Mouse (Mus musculus): ENCODE measurements around the gene Lrrfip2. TPM values are rescaled to one million over a fixed set of nuclear protein-coding genes. Genes with fewer than 3 reads are reported as not detected.

Lrrfip2 gene
- polyA plus RNA-seq, 1 experiment from 2014 or later: 41.9 TPM

DNA sequence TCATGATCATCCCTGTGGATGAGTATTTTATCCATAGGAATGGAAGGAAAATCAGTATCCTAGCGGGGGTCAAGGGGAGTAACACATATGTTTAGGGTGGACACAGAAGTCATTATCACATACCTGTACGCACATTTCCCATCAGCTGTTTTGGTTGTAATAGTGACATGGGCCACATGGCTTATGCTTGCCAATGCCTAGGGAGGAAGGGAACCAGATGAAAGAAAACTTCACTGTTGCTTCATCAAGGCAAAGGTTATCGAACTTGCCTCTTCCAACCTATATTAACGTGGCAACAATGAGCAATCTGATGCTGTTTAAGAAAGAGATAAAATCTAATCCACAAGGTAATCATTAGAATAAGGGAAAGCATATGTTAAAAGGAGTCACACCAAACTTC is 144.0 kb downstream of the Lrrfip2 start:
- Histone ChIP-seq H3K4me2 (replicated peaks) (no peak overlapping the region), H3K9me3 (replicated peaks) (no peaks in the 10 kb centered on the region), H3K27me3 (no peaks in the 10 kb centered on the region), H3K9ac (no peak overlapping the region), H3K36me3 (peaks cover 69% of the 10 kb centered on the region), H3K27ac (replicated peaks) (no peak overlapping the region), H3K4me1 (no peaks in the 10 kb centered on the region), H3K4me3 (replicated peaks) (no peak overlapping the region)
- 79% methylated on average over 4 of the region's 4 CpGs for WGBS
- no peak for ATAC-seq (ENCODE audit: insufficient number of reproducible peaks, low FRiP score, low TSS enrichment, low read depth)

- no peak overlapping the region for H3K4me3 ChIP-seq (replicated peaks)
- ATAC-seq (ENCODE audit: insufficient number of reproducible peaks, low FRiP score, low TSS enrichment, low read depth): no peak
- no peak overlapping the region for H3K4me2 ChIP-seq (replicated peaks)
- no peaks in the 10 kb centered on the region for H3K27me3 ChIP-seq
- H3K9me3 ChIP-seq (replicated peaks): no peaks in the 10 kb centered on the region
- H3K9ac ChIP-seq: no peak overlapping the region
- peaks cover 10% of the 10 kb centered on the region for H3K4me1 ChIP-seq
- H3K27ac ChIP-seq (replicated peaks): no peak overlapping the region
- H3K36me3 ChIP-seq: peaks cover 28% of the 10 kb centered on the region
- 96% methylated on average over 2 of the region's 2 CpGs for WGBS
Measured at GRCm38 (mm10) chr9:111267998-111268397, 150.6 kb downstream of the Lrrfip2 start.

- Histone ChIP-seq H3K36me3 (peaks cover 8% of the 10 kb centered on the region), H3K4me1 (peaks cover 29% of the 10 kb centered on the region), H3K27ac (replicated peaks) (peak overlapping the region; percentile 95), H3K4me3 (replicated peaks) (peak overlapping the region; percentile 91), H3K9me3 (replicated peaks) (no peaks in the 10 kb centered on the region), H3K4me2 (replicated peaks) (peak overlapping the region; percentile 53), H3K9ac (peak overlapping the region; percentile 69), H3K27me3 (no peaks in the 10 kb centered on the region)
- 12% methylated on average over 5 of the region's 5 CpGs for WGBS
- no peak for ATAC-seq (ENCODE audit: insufficient number of reproducible peaks, low FRiP score, low TSS enrichment, low read depth)
Measured at GRCm38 (mm10) chr9:111270606-111271005, 153.2 kb downstream of the Lrrfip2 start.

GRCm38 (mm10) chr9:111271056-111271433 is 153.7 kb downstream of the Lrrfip2 start:
- WGBS: under 1% methylated on average over 32 of the region's 32 CpGs
- H3K27me3 ChIP-seq: no peaks in the 10 kb centered on the region
- peak overlapping the region; percentile 69 for H3K9ac ChIP-seq
- peak overlapping the region; percentile 53 for H3K4me2 ChIP-seq (replicated peaks)
- peaks cover 33% of the 10 kb centered on the region for H3K4me1 ChIP-seq
- H3K4me3 ChIP-seq (replicated peaks): peak overlapping the region; percentile 91
- H3K9me3 ChIP-seq (replicated peaks): no peaks in the 10 kb centered on the region
- ATAC-seq (ENCODE audit: insufficient number of reproducible peaks, low FRiP score, low TSS enrichment, low read depth): peak; percentile 61
- H3K36me3 ChIP-seq: peaks cover 6% of the 10 kb centered on the region
- H3K27ac ChIP-seq (replicated peaks): peak overlapping the region; percentile 95

DNA sequence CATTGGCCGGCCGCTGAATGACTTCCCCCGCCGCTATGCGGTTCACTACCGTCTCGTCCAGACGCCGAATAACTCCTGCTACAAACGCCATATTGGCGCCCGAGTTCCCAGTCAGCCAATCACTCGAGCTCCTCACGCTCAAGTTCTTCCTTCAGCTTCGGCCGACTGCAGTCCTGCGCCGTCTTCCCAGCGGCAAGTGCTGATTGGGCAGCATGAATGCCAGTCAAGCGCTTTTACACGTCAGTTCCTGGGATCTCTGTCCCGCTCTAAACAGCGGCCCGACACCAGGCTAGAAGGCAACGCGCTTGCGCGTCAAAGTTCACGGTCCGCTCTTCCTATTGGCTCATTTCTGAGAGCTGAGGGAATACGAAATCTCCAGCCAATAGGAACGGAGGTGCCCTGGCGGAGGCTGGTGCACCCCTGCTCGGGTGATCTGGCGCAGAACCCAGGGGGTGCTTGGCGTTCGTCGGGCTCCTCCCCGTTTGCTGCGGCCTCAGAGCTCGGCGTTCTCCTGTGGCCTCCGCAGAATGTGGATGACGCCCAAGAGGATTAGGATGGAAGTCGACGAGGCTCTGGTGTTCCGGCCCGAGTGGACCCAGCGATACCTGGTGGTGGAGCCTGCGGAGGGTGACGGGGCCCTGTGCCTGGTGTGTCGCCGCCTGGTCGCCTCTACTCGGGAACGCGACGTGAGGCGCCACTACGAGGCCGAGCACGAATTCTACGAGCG is 154.2 kb downstream of the Lrrfip2 start, which contains the start of the genes Mlh1 and Epm2aip1:
TSS of gene Mlh1 (minus strand) at position 358 of the 727 bp plus-strand sequence.
TSS of gene Epm2aip1 (plus strand) at position 496 of the 727 bp plus-strand sequence.
- Histone ChIP-seq H3K9me3 (replicated peaks) (no peaks in the 10 kb centered on the region), H3K27ac (replicated peaks) (peak within 1 kb of the TSS; percentile 98), H3K36me3 (peaks cover 3% of the 10 kb centered on the region), H3K4me1 (peaks cover 33% of the 10 kb centered on the region), H3K9ac (peak within 1 kb of the TSS; percentile 97), H3K27me3 (no peaks in the 10 kb centered on the region), H3K4me3 (replicated peaks) (peak within 1 kb of the TSS; percentile 91), H3K4me2 (replicated peaks) (peak within 1 kb of the TSS; percentile 76)
- WGBS: under 1% methylated on average over 64 of the region's 64 CpGs
- peak; percentile 99 for ATAC-seq (ENCODE audit: insufficient number of reproducible peaks, low FRiP score, low TSS enrichment, low read depth)

- H3K9ac ChIP-seq: peak overlapping the region; percentile 97
- no peaks in the 10 kb centered on the region for H3K9me3 ChIP-seq (replicated peaks)
- H3K4me1 ChIP-seq: peaks cover 33% of the 10 kb centered on the region
- 8% methylated on average over 19 of the region's 19 CpGs for WGBS
- H3K36me3 ChIP-seq: peaks cover 3% of the 10 kb centered on the region
- no peak for ATAC-seq (ENCODE audit: insufficient number of reproducible peaks, low FRiP score, low TSS enrichment, low read depth)
- peak overlapping the region; percentile 76 for H3K4me2 ChIP-seq (replicated peaks)
- H3K27me3 ChIP-seq: no peaks in the 10 kb centered on the region
- H3K27ac ChIP-seq (replicated peaks): peak overlapping the region; percentile 98
- peak overlapping the region; percentile 91 for H3K4me3 ChIP-seq (replicated peaks)
Measured at GRCm38 (mm10) chr9:111272356-111272755, 155.0 kb downstream of the Lrrfip2 start.

DNA sequence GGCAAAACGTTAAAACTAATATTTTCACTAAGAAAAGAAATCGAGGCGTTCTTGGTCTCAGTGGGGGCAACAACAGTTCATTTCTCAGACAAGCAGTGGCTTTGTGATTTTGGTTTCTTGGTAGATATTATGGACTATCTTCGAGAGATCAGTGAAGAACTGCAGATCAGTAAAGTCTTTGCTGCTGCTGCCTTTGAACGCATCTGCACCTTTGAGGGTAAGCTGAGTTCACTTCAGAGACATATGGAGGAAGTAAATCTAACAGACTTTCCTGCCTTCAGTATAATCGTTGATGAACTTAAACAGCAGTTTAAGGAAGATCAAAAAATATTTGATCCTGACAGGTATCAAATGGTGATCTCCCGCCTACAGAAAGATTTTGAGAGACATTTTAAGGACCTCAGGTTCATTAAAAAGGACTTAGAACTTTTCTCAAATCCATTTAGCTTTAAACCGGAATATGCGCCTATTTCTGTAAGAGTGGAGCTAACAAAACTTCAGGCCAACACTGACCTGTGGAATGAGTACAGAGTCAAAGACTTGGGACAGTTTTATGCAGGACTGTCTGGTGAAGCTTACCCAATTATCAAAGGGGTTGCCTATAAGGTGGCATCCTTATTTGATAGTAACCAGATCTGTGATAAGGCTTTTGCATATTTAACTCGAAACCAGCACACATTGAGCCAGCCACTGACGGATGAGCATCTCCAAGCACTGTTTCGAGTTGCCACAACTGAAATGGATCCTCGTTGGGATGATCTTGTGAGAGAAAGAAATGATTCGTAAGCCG is 155.8 kb downstream of the Lrrfip2 start:
- peak overlapping the region; percentile 97 for H3K9ac ChIP-seq
- peak overlapping the region; percentile 91 for H3K4me3 ChIP-seq (replicated peaks)
- no peaks in the 10 kb centered on the region for H3K9me3 ChIP-seq (replicated peaks)
- ATAC-seq (ENCODE audit: insufficient number of reproducible peaks, low FRiP score, low TSS enrichment, low read depth): no peak
- H3K4me2 ChIP-seq (replicated peaks): peak overlapping the region; percentile 76
- H3K27ac ChIP-seq (replicated peaks): no peak overlapping the region
- H3K4me1 ChIP-seq: peaks cover 33% of the 10 kb centered on the region
- peaks cover 6% of the 10 kb centered on the region for H3K36me3 ChIP-seq
- H3K27me3 ChIP-seq: no peaks in the 10 kb centered on the region
- WGBS: 63% methylated on average over 15 of the region's 15 CpGs

DNA sequence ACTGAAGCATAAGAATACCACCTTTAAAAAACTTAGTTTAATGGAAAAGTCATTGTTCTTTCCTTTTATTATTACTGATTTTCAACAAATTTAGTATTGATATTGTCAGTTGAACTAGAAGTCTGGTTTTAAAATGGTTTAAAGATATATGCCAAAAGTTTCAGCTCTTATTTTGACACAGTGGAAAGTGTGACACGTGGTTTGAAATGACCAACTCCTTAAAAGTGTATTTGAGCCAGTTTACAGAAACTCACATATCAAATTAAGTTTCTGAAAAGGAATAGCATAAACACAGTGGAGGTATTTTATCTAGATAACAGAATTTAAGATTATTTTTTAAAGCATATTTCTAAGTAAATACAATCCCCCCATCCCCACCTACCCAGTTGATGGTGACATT is 156.6 kb downstream of the Lrrfip2 start:
- Histone ChIP-seq H3K4me3 (replicated peaks) (no peak overlapping the region), H3K36me3 (peaks cover 14% of the 10 kb centered on the region), H3K27ac (replicated peaks) (no peak overlapping the region), H3K4me1 (peaks cover 33% of the 10 kb centered on the region), H3K9me3 (replicated peaks) (no peaks in the 10 kb centered on the region), H3K4me2 (replicated peaks) (peak overlapping the region; percentile 76), H3K27me3 (no peaks in the 10 kb centered on the region), H3K9ac (no peak overlapping the region)
- 83% methylated on average over 1 of the region's 1 CpGs for WGBS
- no peak for ATAC-seq (ENCODE audit: insufficient number of reproducible peaks, low FRiP score, low TSS enrichment, low read depth)

DNA sequence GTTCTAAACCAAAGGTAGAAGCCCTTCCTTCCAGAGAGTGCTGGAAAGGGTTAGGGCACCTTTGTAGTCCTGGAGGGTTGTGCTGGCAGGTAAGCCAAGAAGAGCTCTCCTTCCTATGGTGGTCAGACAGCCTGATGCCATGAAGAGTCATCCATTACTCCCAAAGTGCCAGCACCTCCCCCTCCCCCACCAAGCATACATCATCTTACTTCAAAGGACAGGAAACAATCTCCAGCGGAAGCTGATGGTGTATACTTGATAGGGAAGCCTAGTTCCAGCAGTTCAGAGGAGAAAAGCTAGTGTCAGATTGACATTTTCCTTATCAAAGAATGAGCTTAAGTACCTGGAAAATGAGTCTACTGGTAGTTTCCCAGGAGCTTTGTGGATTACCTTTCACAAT is 157.8 kb downstream of the Lrrfip2 start:
- no peak for ATAC-seq (ENCODE audit: insufficient number of reproducible peaks, low FRiP score, low TSS enrichment, low read depth)
- 44% methylated on average over 1 of the region's 1 CpGs for WGBS

More for the DNA sequence above, 157.8 kb downstream of the Lrrfip2 start:
- Histone ChIP-seq H3K36me3 (peaks cover 19% of the 10 kb centered on the region), H3K4me1 (peaks cover 31% of the 10 kb centered on the region), H3K27ac (replicated peaks) (no peak overlapping the region), H3K27me3 (no peaks in the 10 kb centered on the region), H3K4me2 (replicated peaks) (peak overlapping the region; percentile 76), H3K9ac (no peak overlapping the region), H3K4me3 (replicated peaks) (peak overlapping the region; percentile 8; the same call in 1 of the 2 replicates), H3K9me3 (replicated peaks) (no peaks in the 10 kb centered on the region)
